Mouse (Mus musculus) intestine, embryonic 16.5 days (tissue): Measurements from ENCODE around the gene Gpr4. TPM values are rescaled to one million over a fixed set of nuclear protein-coding genes. Genes with fewer than 3 reads are reported as not detected.

Source experiments
- ATAC-seq: fragments of 200-750 bp; cut with Nextera tagmentation; 2 replicates; pipeline ENCODE4 v1.8.0; 2017; ENCODE audit warnings: moderate TSS enrichment, moderate library complexity
- H3K27ac ChIP-seq: fragments of 300-500 bp; sonication (generic); 2 replicates; pipeline ENCODE4 v1.5.1; 2014; ENCODE audit warnings: mild to moderate bottlenecking, low read length
- H3K27me3 ChIP-seq: fragments of 300-500 bp; sonication (generic); replicated peaks from 2 replicates; pipeline ENCODE4 v1.6.1; 2014; ENCODE audit warnings: low read length, control low read depth, mixed read lengths; ENCODE audit not compliant: control insufficient read depth, insufficient read depth
- H3K36me3 ChIP-seq: fragments of 300-500 bp; sonication (generic); 2 replicates; pipeline ENCODE4 v1.6.1; 2014; ENCODE audit warnings: low read length, control low read depth; ENCODE audit not compliant: control insufficient read depth, insufficient read depth
- H3K4me1 ChIP-seq: fragments of 300-500 bp; sonication (generic); 2 replicates; pipeline ENCODE4 v1.6.1; 2014; ENCODE audit warnings: low read length, control low read depth, mixed read lengths; ENCODE audit not compliant: control insufficient read depth, insufficient read depth
- H3K4me2 ChIP-seq: fragments of 300-500 bp; sonication (generic); 2 replicates; pipeline ENCODE4 v1.6.1; 2014; ENCODE audit warnings: low read depth, low read length, control low read depth
- H3K4me3 ChIP-seq: fragments of 300-500 bp; sonication (generic); 2 replicates; pipeline ENCODE4 v1.5.1; 2014; ENCODE audit warnings: mild to moderate bottlenecking, low read length
- H3K9ac ChIP-seq: fragments of 300-500 bp; sonication (generic); 2 replicates; pipeline ENCODE4 v1.6.1; 2014; ENCODE audit warnings: low read depth, low read length
- H3K9me3 ChIP-seq: fragments of 300-500 bp; sonication (generic); 2 replicates; pipeline ENCODE4 v1.6.1; 2016; ENCODE audit warnings: low read length, control low read depth; ENCODE audit not compliant: control insufficient read depth
- whole genome bisulfite sequencing: fragments of 180-500 bp; shearing (Covaris S2); extraction: QIAGEN DNeasy Blood & Tissue Kit; methylation state at CpG from one replicate; pipeline ENCODE4 v1.1.7; 2014; 5-methylcytosine and 5-hydroxymethylcytosine counted together
- polyA plus RNA-seq: library from polyadenylated mRNA; unstranded; fragments of >200 nt; fragmentation: Nextera tagmentation; extraction: Ambion mirVana; gene quantifications from 2 replicates; pipeline ENCODE4 v1.2.1, GENCODE M21; 2015

The Gpr4 gene
- polyA plus RNA-seq, 1 experiment from 2014 or later: 1.6 TPM

GRCm38 (mm10) chr7:19220061-19220460 lies 7.7 kb downstream of the Gpr4 start:
- H3K9ac ChIP-seq: no peak overlapping the region
- WGBS: 62% methylated on average over 3 of the region's 3 CpGs
- ATAC-seq: no peak

GRCm38 (mm10) chr7:19222189-19222588 lies 9.9 kb downstream of the Gpr4 start:
- H3K9ac ChIP-seq: no peak overlapping the region
- no peaks in the 10 kb centered on the region for H3K27me3 ChIP-seq
- no peak overlapping the region for H3K4me3 ChIP-seq
- H3K9me3 ChIP-seq: no peaks in the 10 kb centered on the region
- H3K27ac ChIP-seq: no peak overlapping the region
- no peak overlapping the region for H3K4me2 ChIP-seq
- H3K36me3 ChIP-seq: no peaks in the 10 kb centered on the region
- WGBS: 92% methylated on average over 16 of the region's 16 CpGs
- peaks cover 12% of the 10 kb centered on the region for H3K4me1 ChIP-seq
- no peak for ATAC-seq

More at GRCm38 (mm10) chr7:19220061-19220460, 7.7 kb downstream of the Gpr4 start:
- Histone ChIP-seq H3K4me1 (no peaks in the 10 kb centered on the region), H3K27ac (no peak overlapping the region), H3K4me3 (no peak overlapping the region), H3K36me3 (no peaks in the 10 kb centered on the region), H3K4me2 (no peak overlapping the region), H3K9me3 (no peaks in the 10 kb centered on the region), H3K27me3 (no peaks in the 10 kb centered on the region)

GRCm38 (mm10) chr7:19222875-19223274 lies 10.5 kb downstream of the Gpr4 start:
- no peak for ATAC-seq
- no peaks in the 10 kb centered on the region for H3K9me3 ChIP-seq
- 88% methylated on average over 14 of the region's 14 CpGs for WGBS
- H3K9ac ChIP-seq: no peak overlapping the region
- no peaks in the 10 kb centered on the region for H3K36me3 ChIP-seq
- peaks cover 12% of the 10 kb centered on the region for H3K4me1 ChIP-seq
- H3K4me2 ChIP-seq: no peak overlapping the region
- no peak overlapping the region for H3K4me3 ChIP-seq
- no peaks in the 10 kb centered on the region for H3K27me3 ChIP-seq
- no peak overlapping the region for H3K27ac ChIP-seq

- Histone ChIP-seq H3K27me3 (no peaks in the 10 kb centered on the region), H3K4me2 (no peak overlapping the region), H3K9me3 (no peaks in the 10 kb centered on the region), H3K4me3 (no peak overlapping the region), H3K9ac (no peak overlapping the region), H3K27ac (no peak overlapping the region), H3K4me1 (peaks cover 18% of the 10 kb centered on the region), H3K36me3 (no peaks in the 10 kb centered on the region)
- WGBS: 67% methylated on average over 4 of the region's 4 CpGs
- ATAC-seq: no peak
These were observed 12.6 kb downstream of the Gpr4 start for GRCm38 (mm10) chr7:19224933-19225332.

GRCm38 (mm10) chr7:19226817-19227797 lies 14.8 kb downstream of the Gpr4 start:
- Histone ChIP-seq H3K4me2 (peak overlapping the region; percentile 64), H3K4me1 (peaks cover 24% of the 10 kb centered on the region), H3K27me3 (no peaks in the 10 kb centered on the region), H3K36me3 (no peaks in the 10 kb centered on the region), H3K4me3 (peak overlapping the region; percentile 71), H3K9me3 (no peaks in the 10 kb centered on the region), H3K27ac (peak overlapping the region; percentile 90), H3K9ac (peak overlapping the region; percentile 72)
- WGBS: 13% methylated on average over 20 of the region's 20 CpGs
- ATAC-seq: peak; percentile 22

- under 1% methylated on average over 90 of the region's 91 CpGs for WGBS
- Histone ChIP-seq H3K4me2 (peak within 1 kb of the TSS; percentile 67), H3K27me3 (no peaks in the 10 kb centered on the region), H3K9me3 (no peaks in the 10 kb centered on the region), H3K9ac (peak within 1 kb of the TSS; percentile 84), H3K4me1 (peaks cover 33% of the 10 kb centered on the region), H3K36me3 (no peaks in the 10 kb centered on the region), H3K27ac (peak within 1 kb of the TSS; percentile 99), H3K4me3 (peak within 1 kb of the TSS; percentile 71)
- ATAC-seq: peak; percentile 92
These were observed 15.8 kb downstream of the Gpr4 start, which contains the start of gene Opa3 for GRCm38 (mm10) chr7:19227883-19228792. TSS of gene Opa3 (plus strand) at chr7:19228334.

- peak overlapping the region; percentile 78 for H3K9ac ChIP-seq
- peaks cover 33% of the 10 kb centered on the region for H3K4me1 ChIP-seq
- H3K27me3 ChIP-seq: no peaks in the 10 kb centered on the region
- H3K36me3 ChIP-seq: no peaks in the 10 kb centered on the region
- peak overlapping the region; percentile 86 for H3K27ac ChIP-seq
- no peak for ATAC-seq
- H3K4me3 ChIP-seq: peak overlapping the region; percentile 71
- H3K9me3 ChIP-seq: no peaks in the 10 kb centered on the region
- WGBS: under 1% methylated on average over 14 of the region's 14 CpGs
- H3K4me2 ChIP-seq: peak overlapping the region; percentile 65
These were observed 16.4 kb downstream of the Gpr4 start for GRCm38 (mm10) chr7:19228793-19229148.

- no peak for ATAC-seq
- Histone ChIP-seq H3K9ac (peak overlapping the region; percentile 78), H3K9me3 (no peaks in the 10 kb centered on the region), H3K36me3 (no peaks in the 10 kb centered on the region), H3K27me3 (no peaks in the 10 kb centered on the region), H3K4me2 (peak overlapping the region; percentile 65), H3K4me3 (peak overlapping the region; percentile 71), H3K4me1 (peaks cover 33% of the 10 kb centered on the region), H3K27ac (peak overlapping the region; percentile 86)
- 26% methylated on average over 5 of the region's 5 CpGs for WGBS
These were observed 17.1 kb downstream of the Gpr4 start for GRCm38 (mm10) chr7:19229404-19229803.

- H3K27me3 ChIP-seq: no peaks in the 10 kb centered on the region
- no peak overlapping the region for H3K4me3 ChIP-seq
- no peak for ATAC-seq
- H3K4me2 ChIP-seq: peak overlapping the region; percentile 65
- peaks cover 39% of the 10 kb centered on the region for H3K4me1 ChIP-seq
- WGBS: 79% methylated on average over 2 of the region's 2 CpGs
- peak overlapping the region; percentile 49 for H3K27ac ChIP-seq
- H3K36me3 ChIP-seq: no peaks in the 10 kb centered on the region
- no peaks in the 10 kb centered on the region for H3K9me3 ChIP-seq
- peak overlapping the region; percentile 78 for H3K9ac ChIP-seq
These were observed 17.8 kb downstream of the Gpr4 start for GRCm38 (mm10) chr7:19230041-19230580.
